Mouse (Mus musculus) hindbrain, embryonic 15.5 days (tissue): Measurements from ENCODE around the gene Snd1. TPM values are rescaled to one million over a fixed set of nuclear protein-coding genes. Genes with fewer than 3 reads are reported as not detected.

Experiments
- ATAC-seq: fragments of 200-750 bp; cut with Nextera tagmentation; 2 replicates; pipeline ENCODE4 v1.8.0; 2017; ENCODE audit warnings: low read depth, moderate number of reproducible peaks, moderate TSS enrichment; ENCODE audit not compliant: low FRiP score
- H3K27ac ChIP-seq: fragments of 300-500 bp; sonication (generic); replicated peaks from 2 replicates; pipeline ENCODE4 v1.5.1; 2015; ENCODE audit warnings: mild to moderate bottlenecking, inconsistent platforms
- H3K27me3 ChIP-seq: fragments of 300-500 bp; sonication (generic); 2 replicates; pipeline ENCODE4 v1.6.1; 2015; ENCODE audit warnings: control low read depth, inconsistent platforms
- H3K36me3 ChIP-seq: fragments of 300-500 bp; sonication (generic); 2 replicates; pipeline ENCODE4 v1.6.1; 2015; ENCODE audit warnings: control low read depth, inconsistent platforms
- H3K4me1 ChIP-seq: fragments of 300-500 bp; sonication (generic); replicated peaks from 2 replicates; pipeline ENCODE4 v1.6.1; 2015; ENCODE audit warnings: control low read depth, inconsistent platforms
- H3K4me2 ChIP-seq: fragments of 300-500 bp; sonication (generic); 2 replicates; pipeline ENCODE4 v1.6.1; 2015; ENCODE audit warnings: moderate library complexity, mild to moderate bottlenecking, inconsistent platforms
- H3K4me3 ChIP-seq: fragments of 300-500 bp; sonication (generic); 2 replicates; pipeline ENCODE4 v1.5.1; 2015; ENCODE audit warnings: mild to moderate bottlenecking, inconsistent platforms
- H3K9ac ChIP-seq: fragments of 300-500 bp; sonication (generic); 2 replicates; pipeline ENCODE4 v1.6.1; 2015; ENCODE audit warnings: inconsistent platforms
- H3K9me3 ChIP-seq: fragments of 300-500 bp; sonication (generic); 2 replicates; pipeline ENCODE4 v1.6.1; 2016; ENCODE audit warnings: control low read depth, inconsistent platforms
- WGBS: fragments of 180-500 bp; shearing (Covaris S2); methylation state at CpG from one replicate; pipeline ENCODE4 v1.1.7; 2015; 5-methylcytosine and 5-hydroxymethylcytosine counted together
- polyA plus RNA-seq: library from polyadenylated mRNA; unstranded; fragments of >200 nt; fragmentation: Nextera tagmentation; extraction: Ambion mirVana; gene quantifications from 2 replicates; pipeline ENCODE4 v1.2.1, GENCODE M21; 2015

Snd1 gene
- polyA plus RNA-seq, 1 experiment from 2014 or later, result 76.4 TPM

DNA sequence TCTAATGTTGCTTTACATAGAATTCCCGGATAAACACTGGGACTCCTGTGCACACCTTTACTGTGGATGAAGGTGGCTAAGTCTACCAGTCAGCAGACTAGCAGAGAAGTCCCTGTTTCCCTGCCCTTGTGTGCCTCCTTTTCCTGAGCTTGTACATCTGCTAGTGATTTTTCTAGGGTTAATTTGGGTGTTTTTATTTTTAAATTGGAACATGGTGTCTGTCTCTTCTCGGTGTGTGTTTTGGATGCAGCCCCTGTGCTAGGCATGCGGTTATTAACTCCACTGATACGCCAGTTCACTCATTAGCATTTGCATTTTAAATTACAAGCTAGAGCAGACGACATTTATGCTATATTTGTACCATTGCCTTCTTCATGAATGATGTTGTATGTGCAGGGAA lies 278.7 kb downstream of the Snd1 start:
- Histone ChIP-seq H3K9me3 (no peaks in the 10 kb centered on the region), H3K9ac (no peak overlapping the region), H3K27me3 (no peaks in the 10 kb centered on the region), H3K27ac (0 out of 2 replicates have a peak overlapping the region, but pooled peaks have one; percentile 44), H3K4me3 (no peak overlapping the region), H3K4me2 (no peak overlapping the region), H3K4me1 (peaks cover 33% of the 10 kb centered on the region), H3K36me3 (no peaks in the 10 kb centered on the region)
- 61% methylated on average over 5 of the region's 5 CpGs for WGBS
- ATAC-seq, result no peak

DNA sequence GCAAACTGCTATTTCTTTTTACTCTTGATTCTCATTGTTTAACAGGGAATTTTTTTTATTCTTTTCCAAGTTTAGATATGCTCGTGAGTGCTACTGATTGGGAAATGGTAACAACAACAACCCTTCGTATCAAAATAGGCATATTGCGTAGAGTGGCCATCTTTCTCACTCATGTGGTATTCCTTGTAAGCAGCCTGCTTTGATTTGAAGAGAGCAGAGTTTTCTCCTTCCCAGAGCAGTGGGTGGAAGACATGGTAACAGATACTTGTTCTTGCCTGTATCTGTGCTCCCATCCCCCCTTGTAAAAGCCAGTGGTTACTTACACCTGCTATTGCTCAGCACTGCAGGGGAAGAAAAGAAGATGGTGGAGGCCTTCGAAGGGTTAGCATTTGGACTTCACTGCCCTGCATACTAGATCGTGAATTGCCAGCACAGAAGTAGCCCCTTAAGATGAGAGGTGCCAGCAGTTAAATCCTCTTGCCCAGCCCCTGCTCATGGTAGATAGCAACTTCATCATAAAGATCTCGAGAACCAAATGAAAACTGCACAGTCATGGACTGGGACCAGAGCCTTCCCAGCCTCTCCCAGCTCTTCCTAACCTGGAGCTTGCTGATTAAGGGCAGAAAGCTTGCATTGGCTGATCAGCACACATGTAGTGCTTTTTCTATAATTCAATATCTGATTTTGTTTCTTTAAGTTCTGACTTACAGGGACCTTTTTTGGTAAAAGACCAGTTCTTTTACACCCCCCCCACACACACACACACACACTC lies 279.4 kb downstream of the Snd1 start:
- Histone ChIP-seq H3K4me1 (peaks cover 30% of the 10 kb centered on the region), H3K4me3 (no peak overlapping the region), H3K27me3 (no peaks in the 10 kb centered on the region), H3K4me2 (no peak overlapping the region), H3K36me3 (no peaks in the 10 kb centered on the region), H3K27ac (no peak overlapping the region), H3K9ac (no peak overlapping the region), H3K9me3 (no peaks in the 10 kb centered on the region)
- ATAC-seq, result no peak
- 86% methylated on average over 6 of the region's 6 CpGs for WGBS

DNA sequence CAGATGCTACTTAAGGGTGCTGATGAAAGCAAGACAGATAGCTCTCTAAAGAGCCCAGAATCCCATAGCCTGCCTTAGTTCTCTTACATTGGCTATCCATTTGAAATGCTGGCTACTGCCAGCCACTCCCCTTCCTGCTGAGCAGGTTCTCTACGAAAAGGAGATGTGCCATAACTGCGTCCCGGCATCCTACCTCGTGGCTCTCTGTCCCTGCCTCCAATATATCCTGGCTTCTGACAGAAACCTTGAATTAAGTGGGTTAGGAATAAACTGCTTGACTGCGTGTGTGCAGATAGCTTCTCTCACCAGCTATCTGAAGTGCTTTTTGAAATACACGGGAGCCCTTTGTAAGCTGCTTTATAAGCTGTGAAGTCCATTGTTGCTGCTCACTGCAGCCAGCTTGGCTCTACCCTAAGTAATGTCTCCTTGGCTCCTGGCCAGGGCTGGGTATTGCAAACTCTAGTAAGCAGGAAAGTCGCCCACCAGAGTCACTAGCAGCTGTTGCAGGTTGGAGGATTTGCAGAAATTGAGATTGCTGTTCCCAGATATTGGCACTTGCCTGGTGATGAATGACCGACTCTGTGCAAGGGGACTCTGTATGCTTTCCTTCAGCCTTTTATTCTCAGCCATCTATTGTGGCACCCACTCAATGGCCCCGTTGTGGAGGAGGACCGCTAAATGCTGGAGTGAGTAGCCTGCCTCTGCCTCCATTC lies 281.5 kb downstream of the Snd1 start:
- WGBS, result 19% methylated on average over 10 of the region's 10 CpGs

DNA sequence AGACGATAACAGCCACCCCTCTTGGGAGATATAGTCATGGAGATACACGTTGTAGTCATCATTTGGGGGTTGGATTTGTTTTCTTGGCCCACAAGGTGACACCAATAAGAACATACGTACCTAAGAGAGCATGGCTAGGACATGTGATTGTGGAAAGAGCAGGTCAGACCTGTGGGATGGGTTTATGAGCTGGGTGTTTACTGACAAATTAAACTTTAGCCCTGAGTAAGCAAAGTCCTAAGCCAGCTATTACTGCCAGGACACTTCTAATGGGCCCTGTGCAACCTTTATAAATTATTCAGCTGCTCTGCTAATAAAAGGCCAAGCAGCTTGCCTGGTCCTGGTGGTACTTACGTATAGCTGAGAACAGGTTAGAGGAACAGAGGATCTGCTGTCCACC lies 283.4 kb downstream of the Snd1 start:
- Histone ChIP-seq H3K36me3 (no peaks in the 10 kb centered on the region), H3K4me2 (no peak overlapping the region), H3K27ac (no peak overlapping the region), H3K4me3 (no peak overlapping the region), H3K4me1 (peaks cover 34% of the 10 kb centered on the region), H3K9ac (no peak overlapping the region), H3K9me3 (no peaks in the 10 kb centered on the region), H3K27me3 (no peaks in the 10 kb centered on the region)
- ATAC-seq, result no peak
- WGBS, result 86% methylated on average over 4 of the region's 4 CpGs

More for the DNA sequence above, 281.5 kb downstream of the Snd1 start:
- Histone ChIP-seq H3K4me1 (peaks cover 29% of the 10 kb centered on the region), H3K36me3 (no peaks in the 10 kb centered on the region), H3K4me2 (no peak overlapping the region), H3K27me3 (no peaks in the 10 kb centered on the region), H3K4me3 (no peak overlapping the region), H3K27ac (peak overlapping the region; percentile 77), H3K9ac (no peak overlapping the region), H3K9me3 (no peaks in the 10 kb centered on the region)
- peak; percentile 80 for ATAC-seq

DNA sequence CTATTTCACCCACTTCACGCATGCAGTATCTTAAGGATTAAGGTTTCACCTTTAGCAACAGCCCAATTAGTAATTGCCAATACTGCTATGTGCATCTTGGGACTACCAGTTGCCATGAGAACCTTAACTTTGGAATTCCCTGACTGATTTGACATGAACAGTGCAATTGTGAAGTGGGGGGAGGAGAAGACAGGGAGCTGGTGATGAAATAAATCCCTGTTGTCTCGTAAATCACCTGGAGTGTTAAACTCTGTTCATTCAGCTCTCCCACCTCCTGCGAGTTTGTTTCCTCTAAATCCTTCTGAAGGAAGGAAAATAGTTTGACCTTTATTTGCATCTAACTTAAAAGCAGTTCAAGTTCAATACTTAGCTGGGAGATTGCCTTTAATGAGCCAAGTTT lies 286.8 kb downstream of the Snd1 start:
- Histone ChIP-seq H3K27me3 (no peaks in the 10 kb centered on the region), H3K36me3 (no peaks in the 10 kb centered on the region), H3K4me1 (peaks cover 9% of the 10 kb centered on the region), H3K4me2 (no peak overlapping the region), H3K4me3 (no peak overlapping the region), H3K9ac (no peak overlapping the region), H3K9me3 (no peaks in the 10 kb centered on the region), H3K27ac (no peak overlapping the region)
- 29% methylated on average over 3 of the region's 3 CpGs for WGBS
- ATAC-seq, result no peak

DNA sequence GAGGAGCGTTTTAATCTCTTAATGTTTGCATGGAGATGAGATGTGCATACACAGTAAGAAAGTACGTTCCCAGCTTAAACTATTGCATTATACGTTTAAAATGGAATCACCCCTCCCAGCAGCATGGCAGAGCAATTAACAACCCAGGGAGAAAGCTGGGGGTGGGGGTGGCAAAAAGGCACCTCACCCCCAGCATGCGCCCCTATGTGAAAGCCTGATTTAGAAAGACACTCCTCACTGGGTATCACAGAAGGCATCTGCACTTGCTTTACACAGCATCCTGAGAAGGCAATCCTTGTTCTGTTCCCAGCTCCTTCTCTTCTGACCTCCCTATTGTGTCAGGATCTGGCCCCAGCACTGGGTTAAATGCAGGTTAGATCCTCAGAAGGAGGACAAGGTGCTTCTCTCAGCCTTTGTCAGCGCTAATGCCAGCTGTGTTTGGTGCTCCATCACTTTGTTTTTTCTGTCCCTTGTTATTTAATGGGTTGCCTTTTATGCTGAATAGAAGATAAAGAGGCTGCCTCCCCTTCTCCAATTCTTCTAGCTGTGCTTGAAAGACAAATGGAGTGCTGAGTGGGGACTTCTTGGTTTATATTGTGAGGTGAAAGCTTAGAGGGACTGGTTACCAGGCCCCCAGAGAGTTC lies 287.3 kb downstream of the Snd1 start:
- no peak overlapping the region; the same call in 1 of the 2 replicates for H3K27ac ChIP-seq

DNA sequence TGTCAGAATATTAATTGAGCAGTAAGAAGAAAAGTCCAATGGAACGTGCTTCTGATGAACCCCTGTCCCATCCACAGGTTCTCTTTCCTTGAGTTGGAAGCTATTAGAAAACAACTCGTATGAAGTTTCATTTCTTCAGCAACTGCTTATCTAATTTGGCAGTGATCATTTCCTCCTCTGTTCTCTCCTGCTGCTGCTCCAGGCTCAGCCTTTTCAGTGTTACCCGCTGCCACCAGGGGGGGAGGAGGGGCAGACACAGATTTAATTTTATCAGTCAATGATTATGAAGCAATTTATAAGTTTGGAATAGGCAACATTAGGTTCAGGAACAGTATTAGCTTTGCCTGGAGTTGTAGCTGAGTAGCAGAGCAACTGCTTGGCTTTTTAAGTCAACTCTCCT lies 291.7 kb downstream of the Snd1 start:
- no peak for ATAC-seq
- H3K9ac ChIP-seq, result no peak overlapping the region

More for the DNA sequence above, 287.3 kb downstream of the Snd1 start:
- H3K4me3 ChIP-seq, result no peak overlapping the region
- ATAC-seq, result no peak
- H3K27me3 ChIP-seq, result no peaks in the 10 kb centered on the region
- H3K9ac ChIP-seq, result no peak overlapping the region
- WGBS, result 20% methylated on average over 5 of the region's 5 CpGs
- H3K4me2 ChIP-seq, result no peak overlapping the region
- H3K9me3 ChIP-seq, result no peaks in the 10 kb centered on the region
- H3K36me3 ChIP-seq, result no peaks in the 10 kb centered on the region
- H3K4me1 ChIP-seq, result peaks cover 8% of the 10 kb centered on the region

DNA sequence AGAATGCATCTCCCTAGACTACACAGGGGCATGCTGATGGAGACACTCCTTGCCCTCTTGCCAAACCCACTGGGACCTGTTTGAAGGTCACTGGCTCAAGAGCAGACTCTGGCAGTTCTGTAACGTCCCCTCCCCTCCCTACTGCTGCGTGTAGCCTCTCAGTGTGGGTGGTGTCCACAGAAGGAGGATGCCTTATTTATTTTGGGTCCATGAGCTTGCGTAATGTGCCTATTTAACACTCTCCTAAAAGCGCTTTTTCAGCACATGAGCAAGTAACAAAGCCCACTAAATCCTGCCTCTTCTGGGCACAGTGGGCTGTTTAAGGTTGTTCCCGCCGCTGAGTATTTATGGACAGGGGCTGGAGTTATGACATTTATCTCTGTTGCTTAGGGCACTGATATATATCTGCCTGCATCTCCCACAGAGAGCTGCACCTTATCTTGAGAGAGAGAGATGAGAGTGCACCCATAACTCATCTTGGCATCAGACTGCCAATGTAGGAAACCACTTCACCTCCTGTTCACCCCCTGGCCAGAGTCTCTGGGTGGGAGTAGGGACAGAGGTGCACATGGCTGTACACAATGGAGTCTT lies 293.0 kb downstream of the Snd1 start:
- Histone ChIP-seq H3K9ac (no peak overlapping the region), H3K9me3 (no peaks in the 10 kb centered on the region), H3K27ac (no peak overlapping the region), H3K4me2 (no peak overlapping the region), H3K4me3 (no peak overlapping the region), H3K36me3 (no peaks in the 10 kb centered on the region), H3K27me3 (no peaks in the 10 kb centered on the region), H3K4me1 (peaks cover 6% of the 10 kb centered on the region; the same call in 1 of the 2 replicates)
- ATAC-seq, result no peak
- 80% methylated on average over 6 of the region's 6 CpGs for WGBS

More for the DNA sequence above, 291.7 kb downstream of the Snd1 start:
- H3K36me3 ChIP-seq, result no peaks in the 10 kb centered on the region
- H3K4me3 ChIP-seq, result no peak overlapping the region
- no peak overlapping the region for H3K27ac ChIP-seq
- H3K4me1 ChIP-seq, result peaks cover 11% of the 10 kb centered on the region
- no peaks in the 10 kb centered on the region for H3K27me3 ChIP-seq
- H3K9me3 ChIP-seq, result no peaks in the 10 kb centered on the region
- H3K4me2 ChIP-seq, result no peak overlapping the region
- 83% methylated on average over 3 of the region's 3 CpGs for WGBS

DNA sequence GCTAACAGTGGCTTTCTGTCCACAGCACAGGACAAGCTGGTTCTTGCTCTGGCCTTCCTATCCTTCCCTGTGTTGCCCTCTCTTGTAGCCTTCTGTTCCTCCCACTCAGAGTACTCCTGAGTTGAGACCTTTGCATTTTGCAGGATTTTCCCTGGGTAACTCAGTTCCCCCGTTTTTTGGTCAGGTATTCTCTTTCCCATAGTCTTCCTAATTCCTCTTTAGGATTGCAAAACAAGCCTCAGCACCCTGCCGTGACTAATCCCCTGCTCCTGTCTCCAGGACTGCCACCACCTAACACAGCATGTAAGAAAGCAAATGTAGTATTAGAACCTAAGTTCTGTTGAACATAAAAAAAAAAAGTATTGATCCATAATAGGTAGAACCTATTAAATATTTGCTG lies 296.4 kb downstream of the Snd1 start:
- H3K27ac ChIP-seq, result peak overlapping the region; percentile 18; the same call in 1 of the 2 replicates
- H3K4me3 ChIP-seq, result no peak overlapping the region
- H3K27me3 ChIP-seq, result no peaks in the 10 kb centered on the region
- no peaks in the 10 kb centered on the region for H3K9me3 ChIP-seq
- no peak for ATAC-seq
- H3K4me2 ChIP-seq, result no peak overlapping the region
- WGBS, result 32% methylated on average over 2 of the region's 2 CpGs
- no peak overlapping the region for H3K9ac ChIP-seq
- peaks cover 6% of the 10 kb centered on the region; the same call in 1 of the 2 replicates for H3K4me1 ChIP-seq
- H3K36me3 ChIP-seq, result no peaks in the 10 kb centered on the region

DNA sequence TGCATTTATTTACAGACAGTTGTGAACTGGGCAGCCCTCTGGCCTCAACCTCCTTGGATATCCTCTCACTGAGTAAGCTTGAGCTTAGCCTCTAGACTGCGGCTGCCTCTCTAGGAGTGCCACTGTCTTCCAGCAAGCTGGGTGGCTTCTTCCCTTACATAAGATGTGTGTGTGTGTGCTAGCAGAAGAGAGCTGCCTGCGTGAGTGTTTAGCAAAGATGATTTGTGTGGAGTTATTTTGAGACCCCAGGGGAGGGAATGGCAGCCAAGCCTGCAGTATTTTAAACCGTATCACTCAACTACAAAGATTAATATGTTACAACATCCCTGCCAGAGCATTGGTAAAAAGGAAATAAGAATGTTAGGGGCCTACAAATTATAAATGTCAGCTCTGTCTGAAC lies 306.8 kb downstream of the Snd1 start:
- Histone ChIP-seq H3K36me3 (no peaks in the 10 kb centered on the region), H3K9me3 (no peaks in the 10 kb centered on the region), H3K9ac (no peak overlapping the region), H3K27ac (no peak overlapping the region), H3K4me1 (peaks cover 21% of the 10 kb centered on the region; the same call in 1 of the 2 replicates), H3K4me2 (no peak overlapping the region), H3K4me3 (no peak overlapping the region), H3K27me3 (no peaks in the 10 kb centered on the region)
- 34% methylated on average over 3 of the region's 3 CpGs for WGBS
- no peak for ATAC-seq

DNA sequence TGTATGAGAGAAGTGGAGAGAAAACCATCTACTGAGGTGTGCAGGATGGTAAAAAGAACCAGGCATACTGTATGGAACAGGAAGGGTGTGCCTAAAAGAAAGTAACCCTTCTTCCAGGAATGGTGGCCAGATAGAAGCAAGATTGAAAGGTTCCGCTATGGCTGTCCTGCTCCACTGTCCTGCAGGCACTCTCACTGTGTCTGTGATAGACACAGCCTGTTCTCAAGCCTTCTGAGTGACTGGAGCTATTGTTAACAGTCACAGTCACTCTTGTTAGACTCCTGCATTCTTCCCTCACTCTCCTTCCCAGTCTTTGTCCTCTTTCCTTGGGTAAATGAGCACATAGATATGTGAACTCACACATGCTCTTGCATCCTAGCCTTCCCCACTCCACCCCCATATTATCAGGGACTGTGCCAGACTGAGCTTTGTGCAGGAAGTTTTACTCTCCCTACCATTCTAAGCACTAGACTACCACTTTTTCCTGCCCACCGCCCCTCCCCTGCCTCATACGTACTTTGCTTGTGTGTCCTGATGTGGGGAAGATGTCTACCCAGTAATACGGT lies 308.2 kb downstream of the Snd1 start:
- H3K4me2 ChIP-seq, result no peak overlapping the region
- no peak overlapping the region for H3K27ac ChIP-seq
- H3K9ac ChIP-seq, result no peak overlapping the region
- no peaks in the 10 kb centered on the region for H3K27me3 ChIP-seq
- ATAC-seq, result no peak; the same call in 1 of the 2 replicates
- H3K4me3 ChIP-seq, result no peak overlapping the region
- H3K9me3 ChIP-seq, result no peaks in the 10 kb centered on the region
- H3K36me3 ChIP-seq, result no peaks in the 10 kb centered on the region
- peaks cover 21% of the 10 kb centered on the region; the same call in 1 of the 2 replicates for H3K4me1 ChIP-seq
- WGBS, result 45% methylated on average over 4 of the region's 4 CpGs
